Mouse (Mus musculus) embryonic facial prominence, embryonic 14.5 days (tissue): ENCODE results near the gene Nxpe4. TPM values are rescaled to one million over a fixed set of nuclear protein-coding genes. Genes with fewer than 3 reads are reported as not detected.

Source experiments
- ATAC-seq: fragments of 200-750 bp; cut with Nextera tagmentation; 2 replicates; pipeline ENCODE4 v1.8.0; 2017; ENCODE audit warnings: low read depth, moderate number of reproducible peaks, moderate TSS enrichment
- DNase-seq: peaks from one replicate; pipeline ENCODE4 v3.0.0-alpha.2; 2015; ENCODE audit warnings: low spot score
- H3K27ac ChIP-seq: fragments of 300-500 bp; sonication (generic); replicated peaks from 2 replicates; pipeline ENCODE4 v1.5.1; 2014; ENCODE audit warnings: low read depth, mild to moderate bottlenecking, low read length, moderate library complexity
- H3K27me3 ChIP-seq: fragments of 300-500 bp; sonication (generic); replicated peaks from 2 replicates; pipeline ENCODE4 v1.6.1; 2014; ENCODE audit warnings: low read length; ENCODE audit not compliant: control insufficient read depth, insufficient read depth
- H3K36me3 ChIP-seq: fragments of 300-500 bp; sonication (generic); 2 replicates; pipeline ENCODE4 v1.6.1; 2014; ENCODE audit warnings: low read length, mixed read lengths; ENCODE audit not compliant: control insufficient read depth, insufficient read depth
- H3K4me1 ChIP-seq: fragments of 300-500 bp; sonication (generic); 2 replicates; pipeline ENCODE4 v1.6.1; 2014; ENCODE audit warnings: antibody characterized with exemption, low read length; ENCODE audit not compliant: control insufficient read depth, insufficient read depth
- H3K4me2 ChIP-seq: fragments of 300-500 bp; sonication (generic); 2 replicates; pipeline ENCODE4 v1.6.1; 2014; ENCODE audit warnings: low read depth, mild to moderate bottlenecking, low read length, moderate library complexity, mixed read lengths
- H3K4me3 ChIP-seq: fragments of 300-500 bp; sonication (generic); 2 replicates; pipeline ENCODE4 v1.5.1; 2014; ENCODE audit warnings: low read depth, mild to moderate bottlenecking, low read length
- H3K9ac ChIP-seq: fragments of 300-500 bp; sonication (generic); 2 replicates; pipeline ENCODE4 v1.6.1; 2014; ENCODE audit warnings: low read depth, mild to moderate bottlenecking, low read length, moderate library complexity, mixed read lengths
- H3K9me3 ChIP-seq: fragments of 300-500 bp; sonication (generic); 2 replicates; pipeline ENCODE4 v1.6.1; 2016; ENCODE audit warnings: low read length; ENCODE audit not compliant: control insufficient read depth
- WGBS: fragments of 180-500 bp; shearing (Covaris S2); extraction: QIAGEN DNeasy Blood & Tissue Kit; methylation state at CpG from one replicate; pipeline ENCODE4 v1.1.7; 2014; 5-methylcytosine and 5-hydroxymethylcytosine counted together
- polyA plus RNA-seq: library from polyadenylated mRNA; unstranded; fragments of >200 nt; fragmentation: Nextera tagmentation; extraction: Ambion mirVana; gene quantifications from 2 replicates; pipeline ENCODE4 v1.2.1, GENCODE M21; 2014

Nxpe4 gene
- polyA plus RNA-seq, 1 experiment from 2014 or later, result 7.4 TPM

DNA sequence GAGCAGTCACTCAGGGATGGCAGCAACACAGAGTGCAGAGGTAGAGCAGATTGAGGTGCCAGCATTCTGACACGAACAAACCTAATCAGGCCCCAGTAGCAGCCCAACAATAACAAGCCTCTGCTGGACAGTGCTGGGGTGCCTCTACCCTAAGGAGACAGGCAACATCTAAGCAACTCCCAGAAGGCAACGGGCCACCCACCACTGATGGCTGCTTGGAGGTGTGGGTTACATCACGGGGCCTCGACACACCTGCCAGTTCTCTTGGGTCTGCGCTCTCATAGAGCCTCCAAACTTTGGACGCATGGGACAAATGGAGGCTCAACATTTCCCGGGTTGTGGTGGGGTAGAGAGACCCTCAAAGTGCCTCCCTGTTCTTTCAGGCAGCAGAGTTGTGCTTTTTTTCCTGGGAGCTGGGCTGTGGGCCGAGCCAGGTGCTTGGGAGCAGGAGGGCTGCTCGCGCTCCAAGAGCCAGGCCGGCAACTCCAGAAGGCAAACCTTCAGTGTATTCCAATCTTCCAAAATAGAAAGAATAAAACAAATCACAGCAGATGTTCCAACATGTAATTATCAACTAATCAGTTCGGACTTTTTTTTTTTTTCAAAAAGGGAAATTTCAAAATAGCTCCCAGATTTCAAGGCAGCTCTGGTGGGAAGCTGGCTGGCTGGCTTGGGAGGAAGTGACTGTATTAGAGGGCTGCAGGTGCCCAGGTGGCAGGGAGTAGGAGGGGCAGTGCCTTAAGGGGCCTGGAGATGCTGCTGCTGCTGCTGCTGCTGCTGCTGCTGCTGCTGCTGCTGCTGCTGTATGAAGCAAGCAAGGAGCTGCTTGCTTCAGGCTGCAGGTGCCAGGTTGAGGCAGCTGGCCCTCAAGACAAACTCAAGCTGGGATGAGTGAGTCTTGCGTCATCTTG is 54.5 kb downstream of the Nxpe4 start:
- no peak overlapping the region for H3K4me2 ChIP-seq
- no peak overlapping the region for H3K9ac ChIP-seq
- H3K4me1 ChIP-seq, result no peaks in the 10 kb centered on the region
- no peaks in the 10 kb centered on the region for H3K36me3 ChIP-seq
- no peaks in the 10 kb centered on the region for H3K9me3 ChIP-seq
- 73% methylated on average over 13 of the region's 13 CpGs for WGBS
- no peak overlapping the region for H3K27ac ChIP-seq
- ATAC-seq (no peak), DNase-seq (no peak)
- H3K27me3 ChIP-seq, result no peaks in the 10 kb centered on the region
- no peak overlapping the region for H3K4me3 ChIP-seq

DNA sequence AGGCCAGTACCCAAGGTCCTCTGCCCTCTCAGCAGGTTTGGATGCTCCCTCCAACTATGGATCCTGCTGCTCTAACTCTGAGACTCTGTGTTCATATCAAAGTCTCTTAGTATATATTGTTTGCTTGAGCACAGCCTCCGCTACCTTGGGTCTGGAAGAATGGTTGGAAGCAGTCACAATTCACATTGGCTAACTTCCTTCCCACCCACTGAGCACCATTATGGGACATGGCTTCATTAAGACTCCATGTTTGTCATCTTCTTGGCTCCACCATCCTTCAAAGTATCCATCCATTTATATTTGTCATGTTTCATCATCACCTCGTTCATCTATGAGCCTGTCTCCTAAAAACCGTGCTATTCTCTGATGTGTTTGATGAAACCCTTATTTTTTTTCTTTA is 68.9 kb downstream of the Nxpe4 start:
- Histone ChIP-seq H3K27ac (no peak overlapping the region), H3K4me1 (no peaks in the 10 kb centered on the region), H3K36me3 (no peaks in the 10 kb centered on the region), H3K4me3 (no peak overlapping the region), H3K9me3 (no peaks in the 10 kb centered on the region), H3K27me3 (no peaks in the 10 kb centered on the region), H3K9ac (no peak overlapping the region), H3K4me2 (no peak overlapping the region)
- DNase-seq (no peak), ATAC-seq (no peak)
- WGBS, result 89% methylated on average over 3 of the region's 3 CpGs

DNA sequence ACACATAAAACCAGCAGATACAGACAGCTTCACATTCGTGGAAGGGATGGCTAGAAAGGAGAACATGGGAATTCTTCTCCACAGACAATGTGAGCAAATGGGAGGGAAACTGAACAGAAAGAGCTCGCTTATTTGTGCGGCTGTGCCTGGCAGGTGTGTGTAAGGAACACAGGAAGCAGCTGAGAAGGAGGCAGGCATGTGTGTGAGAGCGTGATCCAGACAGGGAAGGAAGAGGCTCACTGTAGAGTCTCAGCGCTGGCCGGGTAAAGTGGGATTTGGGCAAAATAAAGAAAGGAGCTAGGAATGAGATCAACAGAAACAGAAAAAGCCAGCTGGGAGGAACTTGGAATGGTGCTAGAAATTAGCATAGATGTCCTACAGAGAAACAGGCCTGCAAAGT is 74.6 kb downstream of the Nxpe4 start:
- WGBS, result 64% methylated on average over 6 of the region's 6 CpGs
- Histone ChIP-seq H3K4me1 (no peaks in the 10 kb centered on the region), H3K27ac (no peak overlapping the region), H3K36me3 (no peaks in the 10 kb centered on the region), H3K27me3 (no peaks in the 10 kb centered on the region), H3K4me3 (no peak overlapping the region), H3K4me2 (no peak overlapping the region), H3K9me3 (no peaks in the 10 kb centered on the region), H3K9ac (no peak overlapping the region)
- ATAC-seq, result no peak
- no peak for DNase-seq

DNA sequence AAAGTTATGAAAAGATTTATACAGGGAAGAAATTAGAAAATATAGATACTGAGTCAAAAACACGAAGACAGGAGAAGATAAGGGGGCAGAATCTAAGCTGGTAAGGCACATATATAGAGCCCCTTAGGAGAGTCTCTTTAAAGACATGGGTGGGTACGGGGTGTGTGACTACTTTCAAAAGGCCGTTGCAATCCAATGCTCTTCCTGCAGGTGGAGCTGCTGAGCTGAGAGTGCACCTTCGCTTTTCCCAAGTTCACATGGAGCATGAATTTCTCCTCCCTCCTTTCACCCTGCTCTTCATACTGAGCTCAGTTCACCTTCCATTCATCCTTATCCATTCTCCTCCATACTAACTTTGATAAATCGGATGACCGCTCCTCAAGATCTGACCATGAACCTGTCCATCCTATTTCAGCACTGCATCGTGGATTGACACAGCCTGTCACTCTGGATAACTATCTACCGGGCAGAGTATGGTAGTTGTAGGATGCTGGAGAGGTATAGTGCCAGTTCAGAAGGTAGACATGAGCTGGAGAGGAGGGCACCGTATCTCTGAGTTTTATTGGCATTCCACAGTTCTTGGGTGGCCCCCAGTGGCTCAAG is 76.4 kb downstream of the Nxpe4 start:
- DNase-seq, result no peak
- H3K4me2 ChIP-seq, result no peak overlapping the region
- H3K9ac ChIP-seq, result no peak overlapping the region
- H3K4me3 ChIP-seq, result no peak overlapping the region
- H3K4me1 ChIP-seq, result no peaks in the 10 kb centered on the region
- ATAC-seq, result no peak
- no peaks in the 10 kb centered on the region for H3K36me3 ChIP-seq
- no peak overlapping the region for H3K27ac ChIP-seq
- no peaks in the 10 kb centered on the region for H3K27me3 ChIP-seq
- H3K9me3 ChIP-seq, result no peaks in the 10 kb centered on the region
- WGBS, result 85% methylated on average over 9 of the region's 9 CpGs

DNA sequence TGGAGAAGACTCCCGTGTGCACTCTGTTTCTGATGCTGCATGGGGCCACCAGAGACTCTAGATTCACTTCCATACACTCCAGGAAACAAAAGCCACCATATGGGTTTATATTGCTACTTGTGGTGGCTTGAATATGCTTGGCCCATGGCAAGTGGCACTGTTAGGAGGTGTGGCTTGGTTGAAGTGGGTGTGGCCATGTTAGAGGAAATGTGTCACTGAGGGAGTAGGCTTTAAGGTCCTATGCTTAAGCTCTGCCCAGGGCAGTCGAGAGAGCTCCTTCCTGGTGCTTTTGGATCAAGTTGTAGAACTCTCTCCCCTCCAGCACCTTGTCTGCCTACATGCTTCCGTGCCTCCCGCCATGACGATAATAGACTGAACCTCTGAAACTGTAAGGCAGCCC is 77.6 kb downstream of the Nxpe4 start:
- no peak overlapping the region for H3K9ac ChIP-seq
- no peak for ATAC-seq
- H3K9me3 ChIP-seq, result no peaks in the 10 kb centered on the region

DNA sequence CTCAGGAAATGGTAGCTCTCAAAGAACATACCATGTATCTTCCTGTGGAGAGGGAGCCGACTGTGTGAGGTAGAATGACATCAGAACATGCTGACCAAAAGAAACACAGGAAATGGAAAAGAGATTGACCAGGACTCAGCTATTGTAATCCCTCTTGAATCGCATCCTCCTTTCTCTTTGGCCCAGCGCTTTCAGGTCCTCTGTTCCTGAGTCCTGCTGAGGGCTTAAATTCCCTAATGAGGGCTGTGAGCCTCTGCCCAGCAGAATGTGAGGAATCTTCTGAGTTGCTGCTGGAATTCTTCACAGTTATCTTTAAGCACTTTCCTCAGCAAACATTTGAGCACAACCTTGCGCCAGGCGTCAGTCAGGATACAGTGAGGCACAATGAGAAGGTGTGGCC is 78.6 kb downstream of the Nxpe4 start:
- WGBS, result 55% methylated on average over 5 of the region's 5 CpGs
- Histone ChIP-seq H3K4me1 (no peaks in the 10 kb centered on the region), H3K36me3 (no peaks in the 10 kb centered on the region), H3K9ac (no peak overlapping the region), H3K4me3 (no peak overlapping the region), H3K27ac (no peak overlapping the region), H3K9me3 (no peaks in the 10 kb centered on the region), H3K4me2 (no peak overlapping the region), H3K27me3 (no peaks in the 10 kb centered on the region)
- no peak for ATAC-seq
- DNase-seq, result no peak

More for the DNA sequence above, 77.6 kb downstream of the Nxpe4 start:
- WGBS, result 87% methylated on average over 5 of the region's 5 CpGs
- Histone ChIP-seq H3K27me3 (no peaks in the 10 kb centered on the region), H3K4me3 (no peak overlapping the region), H3K4me2 (no peak overlapping the region), H3K4me1 (no peaks in the 10 kb centered on the region), H3K27ac (no peak overlapping the region), H3K36me3 (no peaks in the 10 kb centered on the region)
- no peak for DNase-seq

DNA sequence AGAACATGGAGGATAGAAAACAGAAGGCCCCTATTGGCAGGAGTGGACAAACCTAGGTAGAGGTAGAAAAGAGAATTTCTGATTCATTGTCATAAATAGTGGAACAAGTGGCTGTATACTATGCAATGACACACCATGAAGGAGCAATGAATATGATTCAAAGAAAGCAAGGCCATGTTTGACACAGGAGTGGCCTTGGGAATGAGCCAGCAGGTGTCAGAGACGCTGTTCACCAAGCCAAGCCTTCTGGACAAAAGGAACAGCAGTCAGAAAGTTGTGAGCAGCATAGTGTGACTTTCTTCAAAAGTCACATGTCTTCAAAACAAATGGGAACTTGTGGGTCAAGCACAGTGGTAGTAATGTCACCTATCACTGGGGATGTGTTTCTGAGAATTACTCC is 80.0 kb downstream of the Nxpe4 start:
- no peaks in the 10 kb centered on the region for H3K36me3 ChIP-seq
- ATAC-seq (no peak), DNase-seq (no peak)
- no peaks in the 10 kb centered on the region for H3K9me3 ChIP-seq
- WGBS, result 69% methylated on average over 1 of the region's 1 CpGs
- H3K4me2 ChIP-seq, result no peak overlapping the region
- no peak overlapping the region for H3K4me3 ChIP-seq
- no peak overlapping the region for H3K9ac ChIP-seq
- no peak overlapping the region for H3K27ac ChIP-seq
- H3K27me3 ChIP-seq, result no peaks in the 10 kb centered on the region
- H3K4me1 ChIP-seq, result no peaks in the 10 kb centered on the region

DNA sequence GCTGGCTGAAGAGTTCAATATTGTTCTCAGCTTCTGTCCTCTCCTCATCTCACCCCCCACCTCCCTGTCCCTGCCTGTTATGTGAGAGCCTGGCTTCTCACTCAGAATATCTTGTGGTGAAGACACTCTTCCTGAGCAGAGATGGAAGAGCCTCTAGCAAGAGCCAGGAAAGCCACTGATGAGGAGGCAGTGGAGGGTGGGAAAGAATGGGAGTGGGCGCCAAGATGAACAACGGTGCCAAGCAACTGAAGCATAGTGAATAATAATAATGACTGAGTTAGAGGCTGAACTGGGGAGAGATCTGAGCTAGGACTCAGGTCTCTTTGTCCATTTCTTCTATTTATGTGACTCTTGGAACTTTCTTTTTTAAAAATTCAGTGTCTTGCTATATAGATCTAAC is 80.9 kb downstream of the Nxpe4 start:
- no peaks in the 10 kb centered on the region for H3K4me1 ChIP-seq
- no peaks in the 10 kb centered on the region for H3K9me3 ChIP-seq
- no peak overlapping the region for H3K4me2 ChIP-seq
- no peak overlapping the region for H3K4me3 ChIP-seq
- H3K9ac ChIP-seq, result no peak overlapping the region
- no peaks in the 10 kb centered on the region for H3K36me3 ChIP-seq
- DNase-seq, result no peak
- no peaks in the 10 kb centered on the region for H3K27me3 ChIP-seq
- ATAC-seq, result no peak
- WGBS, result 95% methylated on average over 2 of the region's 2 CpGs
- H3K27ac ChIP-seq, result no peak overlapping the region

DNA sequence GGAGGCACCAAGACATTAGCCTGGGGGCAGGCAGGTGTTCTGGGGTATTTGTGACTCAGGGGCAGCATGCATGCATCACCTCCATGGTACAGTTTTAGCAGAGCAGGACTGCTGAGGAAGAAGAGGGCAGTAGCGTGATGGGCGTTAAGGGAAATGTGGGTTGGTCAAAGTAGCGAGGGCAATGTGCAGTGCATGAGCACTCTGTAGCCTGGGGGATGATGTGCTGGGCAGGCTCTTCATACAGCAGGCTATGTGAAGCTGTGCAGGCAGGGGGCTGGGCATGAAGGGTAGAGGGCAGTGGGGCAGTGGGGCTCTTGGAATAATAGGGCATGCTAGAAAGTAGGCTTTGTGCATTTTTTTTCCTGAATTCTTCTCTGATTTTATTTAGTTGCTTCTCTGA is 82.4 kb downstream of the Nxpe4 start:
- H3K4me3 ChIP-seq, result no peak overlapping the region
- no peaks in the 10 kb centered on the region for H3K9me3 ChIP-seq
- H3K4me2 ChIP-seq, result no peak overlapping the region
- no peaks in the 10 kb centered on the region for H3K4me1 ChIP-seq
- no peaks in the 10 kb centered on the region for H3K36me3 ChIP-seq
- no peak for ATAC-seq
- no peaks in the 10 kb centered on the region for H3K27me3 ChIP-seq
- H3K9ac ChIP-seq, result no peak overlapping the region
- WGBS, result 64% methylated on average over 3 of the region's 3 CpGs
- no peak overlapping the region for H3K27ac ChIP-seq
- no peak for DNase-seq
